Mouse (Mus musculus): ENCODE measurements around the gene Tjp2.
"Not testable (repeated sequence)": the region's sequence is repeated elsewhere in the genome, so short reads cannot be mapped to it uniquely, and the experiment has no call there.

Gene Tjp2

GRCm38 (mm10) chr19:24221455-24221854 lies 3.4 kb downstream of the Tjp2 start:
- no peak for DNase-seq (ENCODE audit: extremely low spot score)

- no peak for DNase-seq (ENCODE audit: extremely low spot score)
Observed at GRCm38 (mm10) chr19:24220795-24221445, 3.9 kb downstream of the Tjp2 start.

GRCm38 (mm10) chr19:24219011-24219410 lies 5.8 kb downstream of the Tjp2 start:
- no peak for DNase-seq (ENCODE audit: extremely low spot score)

GRCm38 (mm10) chr19:24218291-24218690 lies 6.5 kb downstream of the Tjp2 start:
- DNase-seq (ENCODE audit: extremely low spot score): no peak

GRCm38 (mm10) chr19:24217851-24218250 lies 7.0 kb downstream of the Tjp2 start:
- no peak for DNase-seq (ENCODE audit: extremely low spot score)

GRCm38 (mm10) chr19:24216771-24217170 lies 8.1 kb downstream of the Tjp2 start:
- no peak for DNase-seq (ENCODE audit: extremely low spot score)

- no peak for DNase-seq (ENCODE audit: extremely low spot score)
Observed at GRCm38 (mm10) chr19:24214939-24215338, 9.9 kb downstream of the Tjp2 start.

- peak; percentile 31 for DNase-seq (ENCODE audit: extremely low spot score)
Observed at GRCm38 (mm10) chr19:24213299-24213698, 11.5 kb downstream of the Tjp2 start.

- DNase-seq (ENCODE audit: extremely low spot score): no peak
Observed at GRCm38 (mm10) chr19:24212552-24213249, 12.1 kb downstream of the Tjp2 start.

- no peak for DNase-seq (ENCODE audit: extremely low spot score)
Observed at GRCm38 (mm10) chr19:24211168-24211567, 13.7 kb downstream of the Tjp2 start.

- DNase-seq (ENCODE audit: extremely low spot score): no peak
Observed at GRCm38 (mm10) chr19:24209516-24209915, 15.3 kb downstream of the Tjp2 start.

GRCm38 (mm10) chr19:24207967-24208366 lies 16.9 kb downstream of the Tjp2 start:
- no peak for DNase-seq (ENCODE audit: extremely low spot score)

- no peak for DNase-seq (ENCODE audit: extremely low spot score)
Observed at GRCm38 (mm10) chr19:24205001-24205400, 19.8 kb downstream of the Tjp2 start.

- DNase-seq (ENCODE audit: extremely low spot score): no peak
Observed at GRCm38 (mm10) chr19:24201848-24202247, 23.0 kb downstream of the Tjp2 start.

GRCm38 (mm10) chr19:24200566-24200965 lies 24.3 kb downstream of the Tjp2 start:
- no peak for DNase-seq (ENCODE audit: extremely low spot score)

GRCm38 (mm10) chr19:24198676-24199303 lies 26.0 kb downstream of the Tjp2 start:
- DNase-seq (ENCODE audit: extremely low spot score): no peak

GRCm38 (mm10) chr19:24197338-24197737 lies 27.5 kb downstream of the Tjp2 start:
- DNase-seq (ENCODE audit: extremely low spot score): no peak

GRCm38 (mm10) chr19:24195224-24195623 lies 29.6 kb downstream of the Tjp2 start:
- DNase-seq (ENCODE audit: extremely low spot score): no peak

- DNase-seq (ENCODE audit: extremely low spot score): no peak
Observed at GRCm38 (mm10) chr19:24194216-24194615, 30.6 kb downstream of the Tjp2 start.

GRCm38 (mm10) chr19:24192946-24193345 lies 31.9 kb downstream of the Tjp2 start:
- no peak for DNase-seq (ENCODE audit: extremely low spot score)

GRCm38 (mm10) chr19:24187791-24188190 lies 37.0 kb downstream of the Tjp2 start:
- DNase-seq (ENCODE audit: extremely low spot score): no peak

- not testable (repeated sequence) for DNase-seq (ENCODE audit: extremely low spot score)
Observed at GRCm38 (mm10) chr19:24187358-24187757, 37.5 kb downstream of the Tjp2 start.

- DNase-seq (ENCODE audit: extremely low spot score): no peak
Observed at GRCm38 (mm10) chr19:24183680-24184235, 41.1 kb downstream of the Tjp2 start.
